In the genomic region with DNA sequence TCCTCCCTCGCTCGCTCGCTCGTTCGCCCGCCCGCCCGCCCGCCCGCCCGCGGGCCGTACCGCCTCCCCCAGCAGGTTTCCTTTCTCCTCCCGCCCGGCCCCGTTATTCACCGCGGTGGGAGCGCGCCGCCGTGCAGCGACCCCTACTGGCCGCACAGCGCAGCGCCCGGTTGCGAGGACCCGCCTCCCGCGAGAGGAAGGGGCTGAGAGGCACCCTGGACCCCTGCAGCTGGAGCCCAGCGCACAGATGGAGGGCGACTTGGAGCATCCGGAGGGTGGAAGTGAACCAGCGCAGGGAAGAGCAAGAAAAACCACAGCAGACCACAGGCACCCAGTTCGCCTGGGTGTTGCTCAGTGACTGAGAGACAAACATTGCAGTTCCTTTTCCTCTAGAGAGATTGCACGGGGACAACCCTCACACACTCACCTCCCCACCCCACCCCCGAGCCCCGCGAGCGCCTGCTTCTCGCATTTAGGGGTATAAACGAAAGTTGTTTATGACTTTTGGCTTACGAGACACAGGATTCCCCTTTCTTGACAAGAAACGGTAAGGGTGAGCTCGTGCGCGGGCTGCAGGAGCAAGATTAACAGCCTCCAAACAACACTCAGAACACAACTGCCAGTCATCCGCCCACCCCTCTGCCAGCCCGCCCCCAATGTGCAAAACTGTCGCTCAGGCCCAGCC, we compare ENCODE assay signal across 8 mouse cellular contexts. TPM values are rescaled to one million over a fixed set of nuclear protein-coding genes. Genes with fewer than 3 reads are reported as not detected.
A peak's percentile ranks its signal among the peaks of the same experiment; 100 is the strongest.
DNase-seq lines count a peak whose midpoint lies in the region; ATAC-seq lines count a peak whose summit lies in the region.

No protein-coding gene starts in this region.

- peaks cover 3% of the 10 kb centered on the region; the same call in 1 of the 2 replicates for H3K27me3 ChIP-seq in hindbrain, embryonic 10.5 days (ENCODE audit: insufficient read depth, poor library complexity, severe bottlenecking)

- H3K4me3 ChIP-seq in hindbrain, embryonic 10.5 days: peak overlapping the region; percentile 89

- WGBS in hindbrain, embryonic 10.5 days: under 1% methylated on average over 45 of the region's 52 CpGs

- no peaks in the 10 kb centered on the region for H3K36me3 ChIP-seq in hindbrain, embryonic 10.5 days

- peak overlapping the region; percentile 97 for H3K27ac ChIP-seq in hindbrain, embryonic 10.5 days

- H3K4me1 ChIP-seq in hindbrain, embryonic 10.5 days (replicated peaks): peaks cover 38% of the 10 kb centered on the region

- peak; percentile 79 for DNase-seq in R1 (ENCODE audit: low read depth, low spot score)
- peak; percentile 64 for DNase-seq in cerebellum, adult 9-10 months
- DNase-seq in hindbrain, embryonic 10.5 days (ENCODE audit: low spot score): peak; percentile 92
- peak; percentile 89 to 92 for DNase-seq in layer of hippocampus, postnatal 10 days (ENCODE audit: low spot score in 2 of 2)
- peak; percentile 74 for DNase-seq in lung, postnatal 36 days
- peak; percentile 88 for DNase-seq in retina, embryonic 14.5 days (ENCODE audit: low spot score)
- peak; percentile 94 for DNase-seq in thymus, postnatal 4 days

- peak; percentile 58 for ATAC-seq in frontal cortex, adult (ENCODE audit: low TSS enrichment)

- no peaks in the 10 kb centered on the region for H3K9me3 ChIP-seq in hindbrain, embryonic 10.5 days

RNA-seq across cellular contexts. Expression of a gene that starts 0.3 kb away (rescaled TPM):
- 10.5 and 12.1 TPM in 2 replicates for polyA plus RNA-seq in hindbrain, embryonic 10.5 days (2016; fragmentation: Nextera tagmentation; extraction: Ambion mirVana)
- 10 to 100 TPM; 29.0 to 31.0 TPM for total RNA-seq in layer of hippocampus, postnatal 10 days (2021)

Comparison
In these comparisons a context has a peak if more than half of its experiments do, and no peak if none do; other contexts are left out.
1. Peak in every context shown above with its lines: DNase-seq, ATAC-seq, H3K4me3 ChIP-seq and H3K27ac ChIP-seq.